Mouse (Mus musculus): ENCODE data around the gene Slc39a9. TPM values are rescaled to one million over a fixed set of nuclear protein-coding genes. Genes with fewer than 3 reads are reported as not detected.
A peak's percentile ranks its signal among the peaks of the same experiment; 100 is the strongest.

The Slc39a9 gene
- total and polyA plus RNA-seq, 2 experiments from 2014 or later, result 17.6 to 19.3 TPM

DNA sequence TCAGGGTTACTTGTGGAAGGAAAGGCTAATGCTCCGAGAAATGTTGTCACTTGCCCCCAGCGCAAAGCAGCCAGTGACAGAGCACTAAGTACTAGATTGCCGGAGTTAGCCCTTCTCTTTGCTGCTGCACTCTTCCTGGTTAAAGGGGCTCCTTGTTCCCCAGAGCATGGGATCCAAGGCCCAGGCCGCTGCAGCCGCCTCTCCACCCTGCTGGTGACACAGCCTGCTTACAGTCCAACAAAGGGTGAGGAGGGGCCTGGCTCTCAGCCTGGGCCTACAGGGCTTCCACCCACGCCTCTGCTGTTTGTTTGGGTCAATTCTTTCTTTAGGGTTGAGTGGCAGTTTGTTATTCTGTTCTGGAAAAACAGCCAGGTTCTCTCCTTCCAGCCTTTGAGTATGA is 44.9 kb upstream of the Slc39a9 start:
- peaks cover 4% of the 10 kb centered on the region; the same call in 1 of the 2 replicates for H3K4me1 ChIP-seq (ENCODE audit: insufficient read depth, low read length)
- H3K4me2 ChIP-seq (ENCODE audit: low read depth, low read length, poor library complexity, severe bottlenecking), result no peak overlapping the region
- H3K27me3 ChIP-seq (ENCODE audit: insufficient read depth, low read length), result no peaks in the 10 kb centered on the region
- TF ChIP-seq CTCF (IDR thresholded peaks at IDR 0.05), result peak; percentile 24; the same call in 1 of the 2 replicates
- ATAC-seq (ENCODE audit: low FRiP score), result peak; percentile 75; the same call in 1 of the 2 replicates
- no peak overlapping the region for H3K4me3 ChIP-seq (ENCODE audit: low read depth, low read length)
- H3K9ac ChIP-seq (replicated peaks; ENCODE audit: low read length, poor library complexity, severe bottlenecking), result no peak overlapping the region
- peak; percentile 69 for DNase-seq (ENCODE audit: low spot score)
- 33% methylated on average over 6 of the region's 6 CpGs for WGBS
- peaks cover 25% of the 10 kb centered on the region for H3K36me3 ChIP-seq (ENCODE audit: insufficient read depth, low read length)
- 0 out of 2 replicates have a peak overlapping the region, but pooled peaks have one; percentile 3 for H3K27ac ChIP-seq (ENCODE audit: low read depth, low read length)
- H3K9me3 ChIP-seq (ENCODE audit: low read length), result no peaks in the 10 kb centered on the region

DNA sequence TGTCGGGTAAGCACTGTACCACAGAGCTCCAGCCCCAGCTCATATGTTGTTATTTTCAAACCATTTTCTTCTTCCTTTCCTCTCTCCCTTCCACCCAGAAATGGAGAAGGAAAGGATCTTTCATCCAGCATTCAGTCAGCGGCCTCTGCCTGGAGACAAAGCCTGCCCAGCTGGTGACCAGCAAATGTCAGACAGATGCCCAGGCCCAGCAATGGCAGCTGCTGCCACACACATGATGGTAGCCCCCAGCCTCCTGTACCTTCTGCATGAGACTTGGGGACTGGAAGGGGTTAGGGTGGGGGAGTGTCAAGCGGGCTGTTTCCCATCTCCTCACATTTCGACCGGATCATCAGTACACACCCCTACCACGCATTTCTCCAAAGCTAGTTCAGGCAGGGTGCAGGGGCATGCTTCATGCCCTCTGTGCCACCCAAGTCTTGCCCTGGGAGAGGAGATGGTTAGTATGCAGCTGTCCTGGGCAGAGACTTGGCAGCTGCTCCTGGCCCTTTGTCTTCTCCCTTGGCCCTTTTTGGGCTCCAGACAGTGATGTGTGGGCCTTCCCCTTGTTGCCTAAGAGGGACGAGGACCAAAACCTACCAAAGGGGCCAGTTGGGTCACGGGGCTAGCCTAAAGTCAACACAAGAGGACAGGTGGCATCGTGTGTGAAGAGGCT is 42.0 kb upstream of the Slc39a9 start:
- peak; percentile 33 for DNase-seq (ENCODE audit: low spot score)
- no peaks in the 10 kb centered on the region for H3K27me3 ChIP-seq (ENCODE audit: insufficient read depth, low read length)

DNA sequence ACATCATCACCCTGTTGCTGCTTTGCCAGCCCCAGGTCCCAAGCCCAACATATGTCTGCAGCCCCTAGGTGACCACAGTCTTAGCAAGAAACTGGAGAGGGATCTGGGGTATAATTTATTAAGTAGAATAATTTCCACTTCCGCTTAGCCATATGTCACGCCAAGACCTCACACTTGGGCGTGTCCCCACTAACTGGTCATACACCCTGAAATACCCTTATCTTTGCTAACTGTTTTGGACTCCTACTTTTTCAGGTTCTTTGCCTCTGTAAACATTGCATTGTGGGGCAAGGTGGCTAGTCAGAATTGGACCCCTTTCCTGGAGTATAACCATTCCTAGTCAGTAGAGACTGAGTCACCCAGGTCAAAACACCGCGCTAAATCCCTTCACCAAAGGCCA is 41.3 kb upstream of the Slc39a9 start:
- Histone ChIP-seq H3K4me2 (ENCODE audit: low read depth, low read length, poor library complexity, severe bottlenecking) (no peak overlapping the region), H3K4me3 (ENCODE audit: low read depth, low read length) (no peak overlapping the region), H3K36me3 (ENCODE audit: insufficient read depth, low read length) (peaks cover 18% of the 10 kb centered on the region), H3K27me3 (ENCODE audit: insufficient read depth, low read length) (no peaks in the 10 kb centered on the region), H3K9me3 (ENCODE audit: low read length) (no peaks in the 10 kb centered on the region), H3K9ac (replicated peaks; ENCODE audit: low read length, poor library complexity, severe bottlenecking) (no peak overlapping the region), H3K4me1 (ENCODE audit: insufficient read depth, low read length) (peaks cover 7% of the 10 kb centered on the region; the same call in 1 of the 2 replicates), H3K27ac (ENCODE audit: low read depth, low read length) (no peak overlapping the region)
- no peak for TF ChIP-seq CTCF (IDR thresholded peaks at IDR 0.05)
- WGBS, result 96% methylated on average over 5 of the region's 5 CpGs
- DNase-seq (ENCODE audit: low spot score) (no peak), ATAC-seq (ENCODE audit: low FRiP score) (no peak)

More for the DNA sequence above, 42.0 kb upstream of the Slc39a9 start:
- ATAC-seq (ENCODE audit: low FRiP score), result no peak
- Histone ChIP-seq H3K36me3 (ENCODE audit: insufficient read depth, low read length) (peaks cover 18% of the 10 kb centered on the region), H3K4me3 (ENCODE audit: low read depth, low read length) (no peak overlapping the region), H3K9me3 (ENCODE audit: low read length) (no peaks in the 10 kb centered on the region), H3K4me1 (ENCODE audit: insufficient read depth, low read length) (peaks cover 7% of the 10 kb centered on the region; the same call in 1 of the 2 replicates), H3K4me2 (ENCODE audit: low read depth, low read length, poor library complexity, severe bottlenecking) (no peak overlapping the region), H3K9ac (replicated peaks; ENCODE audit: low read length, poor library complexity, severe bottlenecking) (no peak overlapping the region), H3K27ac (ENCODE audit: low read depth, low read length) (no peak overlapping the region)
- WGBS, result 88% methylated on average over 9 of the region's 9 CpGs
- no peak for TF ChIP-seq CTCF (IDR thresholded peaks at IDR 0.05)

DNA sequence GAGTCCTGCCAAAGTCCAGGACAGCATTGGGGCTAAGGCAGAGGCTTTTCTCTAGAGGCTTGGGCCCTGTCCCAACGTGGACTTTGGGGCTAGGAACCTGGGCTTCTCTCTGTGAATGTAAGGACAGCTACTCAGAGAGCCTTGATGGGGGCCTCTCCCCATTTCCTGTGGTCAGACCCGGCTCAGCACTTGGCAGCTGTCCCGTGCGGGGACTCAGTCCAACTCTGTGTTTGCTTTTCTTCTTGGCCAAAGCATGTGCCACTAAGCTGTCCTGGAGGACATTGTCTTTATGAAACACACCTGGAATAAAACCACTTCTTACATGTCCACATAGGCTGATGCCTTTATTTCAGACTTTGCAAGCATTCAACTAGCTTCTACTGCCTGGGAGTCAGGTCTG is 40.1 kb upstream of the Slc39a9 start:
- no peak overlapping the region for H3K9ac ChIP-seq (replicated peaks; ENCODE audit: low read length, poor library complexity, severe bottlenecking)
- ATAC-seq (ENCODE audit: low FRiP score) (no peak), DNase-seq (ENCODE audit: low spot score) (peak; percentile 38)
- peaks cover 18% of the 10 kb centered on the region for H3K36me3 ChIP-seq (ENCODE audit: insufficient read depth, low read length)
- no peaks in the 10 kb centered on the region for H3K27me3 ChIP-seq (ENCODE audit: insufficient read depth, low read length)
- WGBS, result 62% methylated on average over 4 of the region's 4 CpGs
- no peak overlapping the region for H3K4me2 ChIP-seq (ENCODE audit: low read depth, low read length, poor library complexity, severe bottlenecking)
- no peak overlapping the region for H3K4me3 ChIP-seq (ENCODE audit: low read depth, low read length)
- TF ChIP-seq CTCF (IDR thresholded peaks at IDR 0.05), result no peak
- no peaks in the 10 kb centered on the region for H3K9me3 ChIP-seq (ENCODE audit: low read length)
- peak overlapping the region; percentile 59; the same call in 1 of the 2 replicates for H3K27ac ChIP-seq (ENCODE audit: low read depth, low read length)
- peaks cover 7% of the 10 kb centered on the region; the same call in 1 of the 2 replicates for H3K4me1 ChIP-seq (ENCODE audit: insufficient read depth, low read length)

DNA sequence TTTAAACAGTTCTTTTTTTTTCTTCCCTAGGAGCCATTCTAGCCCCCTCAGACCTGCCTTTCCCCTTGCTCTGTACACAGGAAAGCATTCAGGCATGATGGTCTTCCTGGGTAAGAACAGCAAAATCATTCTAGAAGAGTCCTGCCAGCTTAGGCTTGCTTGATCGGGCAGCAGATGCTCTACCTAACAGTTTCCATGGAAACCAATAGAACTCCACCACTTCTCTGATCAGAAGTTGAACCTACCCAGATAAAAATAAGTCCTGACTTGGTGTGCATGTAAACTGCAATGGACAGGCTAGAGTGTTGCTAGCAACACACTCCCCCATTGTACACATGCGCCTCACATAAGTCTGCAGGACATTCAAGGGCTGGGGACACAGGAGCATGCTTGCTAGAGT is 39.5 kb upstream of the Slc39a9 start:
- peak; percentile 50 for DNase-seq (ENCODE audit: low spot score)
- TF ChIP-seq CTCF (IDR thresholded peaks at IDR 0.05), result no peak
- H3K4me1 ChIP-seq (ENCODE audit: insufficient read depth, low read length), result peaks cover 7% of the 10 kb centered on the region; the same call in 1 of the 2 replicates
- peaks cover 13% of the 10 kb centered on the region for H3K36me3 ChIP-seq (ENCODE audit: insufficient read depth, low read length)
- WGBS, result 58% methylated on average over 2 of the region's 2 CpGs
- H3K27me3 ChIP-seq (ENCODE audit: insufficient read depth, low read length), result no peaks in the 10 kb centered on the region
- H3K4me3 ChIP-seq (ENCODE audit: low read depth, low read length), result no peak overlapping the region
- peak overlapping the region; percentile 59 for H3K27ac ChIP-seq (ENCODE audit: low read depth, low read length)
- H3K9ac ChIP-seq (replicated peaks; ENCODE audit: low read length, poor library complexity, severe bottlenecking), result no peak overlapping the region
- ATAC-seq (ENCODE audit: low FRiP score), result 0 out of 2 replicates have a peak, but pooled peaks have one; percentile 13
- H3K4me2 ChIP-seq (ENCODE audit: low read depth, low read length, poor library complexity, severe bottlenecking), result no peak overlapping the region
- no peaks in the 10 kb centered on the region for H3K9me3 ChIP-seq (ENCODE audit: low read length)

DNA sequence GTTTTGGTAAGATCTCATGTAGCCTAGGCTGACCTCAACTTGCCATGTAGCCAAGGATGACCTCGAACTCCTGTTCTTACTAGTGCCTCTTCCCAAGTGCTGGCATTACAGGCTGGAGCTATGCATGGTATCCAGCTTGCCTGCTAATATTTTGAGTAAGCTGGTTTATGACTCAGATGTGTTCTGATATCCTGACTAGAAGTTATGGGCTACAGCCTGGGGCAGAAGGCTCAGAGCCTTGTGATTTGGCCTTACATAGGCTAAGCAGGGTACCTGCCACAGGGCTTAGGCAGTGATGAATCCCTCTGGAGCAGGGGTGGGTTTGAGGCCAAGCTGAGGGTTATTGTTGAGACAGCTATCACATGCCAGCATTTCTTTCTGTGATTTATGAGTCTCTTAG is 35.1 kb upstream of the Slc39a9 start:
- DNase-seq (ENCODE audit: low spot score) (no peak), ATAC-seq (ENCODE audit: low FRiP score) (no peak)
- Histone ChIP-seq H3K4me1 (ENCODE audit: insufficient read depth, low read length) (peaks cover 5% of the 10 kb centered on the region; the same call in 1 of the 2 replicates), H3K9me3 (ENCODE audit: low read length) (no peaks in the 10 kb centered on the region), H3K36me3 (ENCODE audit: insufficient read depth, low read length) (no peaks in the 10 kb centered on the region), H3K27ac (ENCODE audit: low read depth, low read length) (no peak overlapping the region), H3K4me3 (ENCODE audit: low read depth, low read length) (no peak overlapping the region), H3K9ac (replicated peaks; ENCODE audit: low read length, poor library complexity, severe bottlenecking) (no peak overlapping the region), H3K4me2 (ENCODE audit: low read depth, low read length, poor library complexity, severe bottlenecking) (no peak overlapping the region), H3K27me3 (ENCODE audit: insufficient read depth, low read length) (no peaks in the 10 kb centered on the region)
- WGBS, result 90% methylated on average over 1 of the region's 1 CpGs
- no peak for TF ChIP-seq CTCF (IDR thresholded peaks at IDR 0.05)
